Mouse (Mus musculus) MEL (cell line): ENCODE data around the gene Izumo1.

Experiments used
- POLR2A ChIP-seq, 2 experiments: IDR thresholded peaks; 2 replicates each; pipeline ENCODE4 v1.6.1; 2011 to 2012; ENCODE audit warnings: low read length in 2 of 2, mild to moderate bottlenecking in 2 of 2, control low read depth in 1 of 2, improper control_type of control experiment in 1 of 2, low read depth in 1 of 2, moderate library complexity in 1 of 2; ENCODE audit not compliant: control insufficient read depth in 1 of 2, insufficient read depth in 1 of 2, poor library complexity in 1 of 2
- POLR2AphosphoS2 ChIP-seq: IDR thresholded peaks from 2 replicates; pipeline ENCODE4 v1.6.1; 2011; ENCODE audit warnings: low read length, improper control_type of control experiment

DNA sequence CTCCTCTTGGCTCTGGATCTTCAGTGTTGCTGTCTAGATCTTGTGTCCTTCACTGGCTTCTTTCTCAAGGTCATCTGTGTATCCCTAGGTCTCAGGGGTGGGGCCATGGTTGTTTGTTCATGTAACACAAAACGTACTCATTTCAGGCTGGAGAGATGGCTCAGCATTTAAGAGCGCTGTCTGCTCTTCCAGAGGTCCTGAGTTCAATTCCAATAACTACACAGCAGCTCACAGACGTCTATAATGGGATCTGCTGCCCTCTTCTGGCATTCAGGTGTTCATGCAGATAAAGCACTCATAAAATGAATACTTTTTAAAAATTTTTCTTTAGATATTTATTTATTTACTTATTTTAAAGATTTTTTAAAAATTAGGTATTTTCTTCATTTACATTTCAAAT is 30.7 kb upstream of the Izumo1 start:
- TF ChIP-seq POLR2AphosphoS2 (no peak), POLR2A (IDR thresholded peaks at IDR 0.05; ENCODE audit: control insufficient read depth in 1 of 2, insufficient read depth in 1 of 2, low read depth in 1 of 2, low read length in 2 of 2, poor library complexity in 1 of 2) (no peak)
